Mouse (Mus musculus) gastrocnemius, postnatal 36 days (tissue): ENCODE measurements around the gene Chst1. TPM values are rescaled to one million over a fixed set of nuclear protein-coding genes. Genes with fewer than 3 reads are reported as not detected.

Experiments used
- DNase-seq, 2 experiments: peaks; one replicate each; pipeline ENCODE4 v3.0.0; 2022
- intact Hi-C: fragments of 180-260 bp; cut with DNase I; formaldehyde crosslinking; loops from one replicate; pipeline ENCODE4 v1.15.1; 2025
- long read RNA-seq, 2 experiments: library from polyadenylated mRNA; stranded (forward); transcript quantifications; one replicate each; pipeline ENCODE4 v2.0.0; 2021
- total RNA-seq, 2 experiments: library from RNA; stranded (reverse); gene quantifications; 2 replicates each; pipeline ENCODE4 v1.2.3; 2021

Chst1 gene
- total RNA-seq: 1 to 10 TPM; 1.2 to 1.4 TPM
- long read RNA-seq, experiment 1, partial matches to known transcripts: 0 of 1 reads
- long read RNA-seq, experiment 1, other reads (novel, unspliced or antisense): 1 of 1 reads
- long read RNA-seq, experiment 2: 0 reads

GRCm38 (mm10) chr2:92599487-92600347 lies at the start of gene Chst1:
Gene Chst1 (plus strand): TSS chr2:92599707.
- DNase-seq: no peak
- intact Hi-C loops: no loop called here

GRCm38 (mm10) chr2:92550051-92550450 lies 49.5 kb upstream of the Chst1 start:
- DNase-seq: no peak
- intact Hi-C loops: no loop called here

- intact Hi-C loops: no loop called here
- DNase-seq: no peak
These were observed 45.0 kb upstream of the Chst1 start for GRCm38 (mm10) chr2:92554536-92554935.

- no peak for DNase-seq
- intact Hi-C loops: no loop called here
These were observed 36.6 kb upstream of the Chst1 start for GRCm38 (mm10) chr2:92562930-92563329.

GRCm38 (mm10) chr2:92570623-92571022 lies 28.9 kb upstream of the Chst1 start:
- no peak for DNase-seq
- intact Hi-C loops: no loop called here

- intact Hi-C loops: no loop called here
- no peak for DNase-seq
These were observed 21.7 kb upstream of the Chst1 start for GRCm38 (mm10) chr2:92577824-92578223.

- intact Hi-C loops: no loop called here
These were observed 18.2 kb upstream of the Chst1 start for GRCm38 (mm10) chr2:92581302-92581701.

GRCm38 (mm10) chr2:92582596-92582995 lies 16.9 kb upstream of the Chst1 start:
- DNase-seq: no peak
- intact Hi-C loops: no loop called here

More at GRCm38 (mm10) chr2:92581302-92581701, 18.2 kb upstream of the Chst1 start:
- no peak for DNase-seq

- DNase-seq: no peak
- intact Hi-C loops: no loop called here
These were observed 11.7 kb upstream of the Chst1 start for GRCm38 (mm10) chr2:92587806-92588205.

- no peak for DNase-seq
- intact Hi-C loops: no loop called here
These were observed 4.4 kb upstream of the Chst1 start for GRCm38 (mm10) chr2:92594929-92595730.

- intact Hi-C loops: no loop called here
- no peak for DNase-seq
These were observed 2.2 kb upstream of the Chst1 start for GRCm38 (mm10) chr2:92597291-92597690.

- intact Hi-C loops: no loop called here
- DNase-seq: no peak
These were observed 493 bp upstream of the Chst1 start for GRCm38 (mm10) chr2:92598941-92599486.

- intact Hi-C loops: no loop called here
- no peak for DNase-seq
These were observed 802 bp downstream of the Chst1 start for GRCm38 (mm10) chr2:92600348-92600670.

GRCm38 (mm10) chr2:92601246-92601645 lies 1.7 kb downstream of the Chst1 start:
- intact Hi-C loops: no loop called here
- DNase-seq: no peak

- DNase-seq: no peak
- intact Hi-C loops: no loop called here
These were observed 2.6 kb downstream of the Chst1 start for GRCm38 (mm10) chr2:92602073-92602472.

- no peak for DNase-seq
- intact Hi-C loops: no loop called here
These were observed 4.1 kb downstream of the Chst1 start for GRCm38 (mm10) chr2:92603591-92603990.

- intact Hi-C loops: no loop called here
- no peak for DNase-seq
These were observed 5.1 kb downstream of the Chst1 start for GRCm38 (mm10) chr2:92604565-92604964.

GRCm38 (mm10) chr2:92605995-92606394 lies 6.5 kb downstream of the Chst1 start:
- no peak for DNase-seq
- intact Hi-C loops: no loop called here

GRCm38 (mm10) chr2:92607153-92607552 lies 7.6 kb downstream of the Chst1 start:
- DNase-seq: no peak
- intact Hi-C loops: no loop called here

GRCm38 (mm10) chr2:92607592-92607991 lies 8.1 kb downstream of the Chst1 start:
- intact Hi-C loops: no loop called here
- DNase-seq: no peak

- intact Hi-C loops: loop anchor here (1.0 kb wide), 1 partner anchor 202 kb away; no protein-coding TSS in a partner anchor
- no peak for DNase-seq
These were observed 8.6 kb downstream of the Chst1 start for GRCm38 (mm10) chr2:92608013-92608619.
